Mouse (Mus musculus) retina, postnatal 1 day (tissue): ENCODE measurements around the gene Scd1.
A peak's percentile ranks its signal among the peaks of the same experiment; 100 is the strongest.
"Not testable (repeated sequence)": the region's sequence is repeated elsewhere in the genome, so short reads cannot be mapped to it uniquely, and the experiment has no call there.

Source experiments
- DNase-seq: peaks from one replicate; pipeline ENCODE4 v3.0.0-alpha.2; 2012

Scd1 gene

GRCm38 (mm10) chr19:44394972-44395371 is 12.7 kb downstream of the Scd1 start:
- no peak for DNase-seq

- no peak for DNase-seq
These were observed 13.7 kb downstream of the Scd1 start for GRCm38 (mm10) chr19:44393962-44394422.

GRCm38 (mm10) chr19:44392339-44393009 is 15.2 kb downstream of the Scd1 start:
- DNase-seq = no peak

- no peak for DNase-seq
These were observed 15.8 kb downstream of the Scd1 start for GRCm38 (mm10) chr19:44391856-44392255.

GRCm38 (mm10) chr19:44389507-44389906 is 18.2 kb downstream of the Scd1 start:
- no peak for DNase-seq

- peak; percentile 97 for DNase-seq
These were observed 18.9 kb downstream of the Scd1 start for GRCm38 (mm10) chr19:44388475-44389428.

- no peak for DNase-seq
These were observed 19.8 kb downstream of the Scd1 start for GRCm38 (mm10) chr19:44387746-44388474.

GRCm38 (mm10) chr19:44387089-44387671 is 20.5 kb downstream of the Scd1 start:
- DNase-seq = no peak

- no peak for DNase-seq
These were observed 21.7 kb downstream of the Scd1 start for GRCm38 (mm10) chr19:44385887-44386498.

- peak; percentile 67 for DNase-seq
These were observed 24.9 kb downstream of the Scd1 start for GRCm38 (mm10) chr19:44382682-44383321.

- no peak for DNase-seq
These were observed 27.6 kb downstream of the Scd1 start for GRCm38 (mm10) chr19:44380065-44380464.

GRCm38 (mm10) chr19:44379090-44379489 is 28.6 kb downstream of the Scd1 start:
- DNase-seq = no peak

- no peak for DNase-seq
These were observed 29.9 kb downstream of the Scd1 start for GRCm38 (mm10) chr19:44377629-44378375.

GRCm38 (mm10) chr19:44376511-44376951 is 31.1 kb downstream of the Scd1 start:
- DNase-seq = peak; percentile 24

- peak; percentile 85 for DNase-seq
These were observed 34.7 kb downstream of the Scd1 start for GRCm38 (mm10) chr19:44372969-44373368.

GRCm38 (mm10) chr19:44370231-44370630 is 37.4 kb downstream of the Scd1 start:
- DNase-seq = no peak

- DNase-seq = peak; percentile 16
These were observed 38.3 kb downstream of the Scd1 start for GRCm38 (mm10) chr19:44369371-44369770.

- DNase-seq = not testable (repeated sequence)
These were observed 40.6 kb downstream of the Scd1 start for GRCm38 (mm10) chr19:44367076-44367475.

- no peak for DNase-seq
These were observed 41.9 kb downstream of the Scd1 start for GRCm38 (mm10) chr19:44365733-44366132.

- DNase-seq = no peak
These were observed 43.6 kb downstream of the Scd1 start for GRCm38 (mm10) chr19:44364029-44364428.

GRCm38 (mm10) chr19:44363529-44363928 is 44.1 kb downstream of the Scd1 start:
- peak; percentile 75 for DNase-seq
